ENCODE assay signal across 8 mouse cellular contexts in genomic region chr9:8901647-8902131, GRCm38 (mm10). TPM values are rescaled to one million over a fixed set of nuclear protein-coding genes. Genes with fewer than 3 reads are reported as not detected.
DNase-seq lines count a peak whose midpoint lies in the region; ATAC-seq lines count a peak whose summit lies in the region.

No protein-coding gene starts in this region.

- peak overlapping the region; percentile 99 for H3K4me2 ChIP-seq in heart, embryonic 12.5 days
- peak overlapping the region; percentile 63 for H3K4me2 ChIP-seq in liver, embryonic 12.5 days
- peak overlapping the region; percentile 98 for H3K4me2 ChIP-seq in neural tube, embryonic 12.5 days (replicated peaks)

- H3K27ac ChIP-seq in heart, embryonic 12.5 days (ENCODE audit: poor library complexity, severe bottlenecking), result no peak overlapping the region
- H3K27ac ChIP-seq in liver, embryonic 12.5 days, result no peak overlapping the region
- no peak overlapping the region for H3K27ac ChIP-seq in neural tube, embryonic 12.5 days

- peak overlapping the region; percentile 64 for H3K9ac ChIP-seq in heart, embryonic 12.5 days
- H3K9ac ChIP-seq in liver, embryonic 12.5 days, result no peak overlapping the region
- peak overlapping the region; percentile 54 for H3K9ac ChIP-seq in neural tube, embryonic 12.5 days

- WGBS in heart, embryonic 12.5 days, result under 1% methylated on average over 49 of the region's 49 CpGs
- 2% methylated on average over 39 of the region's 49 CpGs for WGBS in liver, embryonic 12.5 days (ENCODE audit: insufficient replicate concordance)
- WGBS in neural tube, embryonic 12.5 days, result under 1% methylated on average over 49 of the region's 49 CpGs

- DNase-seq in heart, adult 9 months (ENCODE audit: low spot score in 2 of 2), result no peak
- DNase-seq in cerebellum, postnatal 36 days, result peak; percentile 59 to 61
- DNase-seq in gastrocnemius, postnatal 4 days (ENCODE audit: low spot score in 2 of 2), result peak; percentile 16 to 23
- peak; percentile 47 for DNase-seq in kidney, postnatal 14 days
- peak; percentile 2 for DNase-seq in yolk sac, embryonic 10.5 days (ENCODE audit: low spot score)

- H3K36me3 ChIP-seq in heart, embryonic 12.5 days, result no peaks in the 10 kb centered on the region
- no peaks in the 10 kb centered on the region for H3K36me3 ChIP-seq in liver, embryonic 12.5 days
- H3K36me3 ChIP-seq in neural tube, embryonic 12.5 days, result no peaks in the 10 kb centered on the region

- H3K4me1 ChIP-seq in heart, embryonic 12.5 days (replicated peaks), result peaks cover 21% of the 10 kb centered on the region
- peaks cover 7% of the 10 kb centered on the region; the same call in 1 of the 2 replicates for H3K4me1 ChIP-seq in liver, embryonic 12.5 days
- H3K4me1 ChIP-seq in neural tube, embryonic 12.5 days, result peaks cover 26% of the 10 kb centered on the region

- peak; percentile 40 for ATAC-seq in heart, embryonic 12.5 days (ENCODE audit: insufficient number of reproducible peaks, low FRiP score)
- no peak for ATAC-seq in liver, embryonic 12.5 days
- peak; percentile 81 for ATAC-seq in neural tube, embryonic 12.5 days (ENCODE audit: low FRiP score, low read depth)

- no peaks in the 10 kb centered on the region for H3K9me3 ChIP-seq in heart, embryonic 12.5 days (replicated peaks)
- no peaks in the 10 kb centered on the region for H3K9me3 ChIP-seq in liver, embryonic 12.5 days (replicated peaks)
- H3K9me3 ChIP-seq in neural tube, embryonic 12.5 days, result no peaks in the 10 kb centered on the region

- peaks cover 61% of the 10 kb centered on the region for H3K27me3 ChIP-seq in heart, embryonic 12.5 days (replicated peaks)
- peaks cover 60% of the 10 kb centered on the region for H3K27me3 ChIP-seq in liver, embryonic 12.5 days (replicated peaks)
- H3K27me3 ChIP-seq in neural tube, embryonic 12.5 days (replicated peaks), result peaks cover 42% of the 10 kb centered on the region

- peak overlapping the region; percentile 69 for H3K4me3 ChIP-seq in heart, embryonic 12.5 days
- peak overlapping the region; percentile 43 for H3K4me3 ChIP-seq in liver, embryonic 12.5 days
- peak overlapping the region; percentile 55 for H3K4me3 ChIP-seq in neural tube, embryonic 12.5 days

RNA-seq across cellular contexts. Expression of gene Pgr, which starts 2.1 kb away (rescaled TPM):
- 0.04 and 0.05 TPM in 2 replicates for polyA plus RNA-seq in heart, embryonic 12.5 days (2016; fragmentation: Nextera tagmentation; extraction: Ambion mirVana)
- under 1 TPM; 0.22 to 0.29 TPM for total RNA-seq in gastrocnemius, postnatal 4 days (2021)
- 0.06 TPM in 2 replicates for polyA plus RNA-seq in liver, embryonic 12.5 days (2016; fragmentation: Nextera tagmentation; extraction: Ambion mirVana)
- 0.66 and 0.89 TPM in 2 replicates for polyA plus RNA-seq in neural tube, embryonic 12.5 days (2016; fragmentation: Nextera tagmentation; extraction: Ambion mirVana)

Comparison
In these comparisons a context has a peak if more than half of its experiments do, and no peak if none do; other contexts are left out.
1. DNase-seq: peak in cerebellum, postnatal 36 days (2 of 2), gastrocnemius, postnatal 4 days (2 of 2), kidney, postnatal 14 days (single experiment) and yolk sac, embryonic 10.5 days (single experiment); none in heart, adult 9 months (0 of 2).
2. Peak in every context shown above with its lines, with median percentiles within 50 percentile points of each other: H3K4me2 ChIP-seq and H3K4me3 ChIP-seq.